Mouse (Mus musculus): ENCODE measurements around the gene Ift52.

Gene Ift52

GRCm38 (mm10) chr2:163016916-163017743, at the start of gene Ift52:
Ift52 (plus strand) TSS chr2:163017354.
- peak; percentile 91 for DNase-seq

- DNase-seq: no peak
Measured at GRCm38 (mm10) chr2:162968357-162968756, 48.8 kb upstream of the Ift52 start.

GRCm38 (mm10) chr2:162969101-162969500, 48.1 kb upstream of the Ift52 start:
- DNase-seq: no peak

GRCm38 (mm10) chr2:162970896-162971295, 46.3 kb upstream of the Ift52 start:
- no peak for DNase-seq

GRCm38 (mm10) chr2:162972752-162973151, 44.4 kb upstream of the Ift52 start:
- no peak for DNase-seq

- no peak for DNase-seq
Measured at GRCm38 (mm10) chr2:162973206-162973605, 43.9 kb upstream of the Ift52 start.

GRCm38 (mm10) chr2:162973637-162974036, 43.5 kb upstream of the Ift52 start:
- DNase-seq: no peak

- DNase-seq: peak; percentile 78
Measured at GRCm38 (mm10) chr2:162975157-162975775, 41.9 kb upstream of the Ift52 start.

- no peak for DNase-seq
Measured at GRCm38 (mm10) chr2:162976001-162976400, 41.2 kb upstream of the Ift52 start.

- DNase-seq: no peak
Measured at GRCm38 (mm10) chr2:162984381-162984780, 32.8 kb upstream of the Ift52 start.

GRCm38 (mm10) chr2:162985923-162986322, 31.2 kb upstream of the Ift52 start:
- peak; percentile 59 for DNase-seq

- no peak for DNase-seq
Measured at GRCm38 (mm10) chr2:162986764-162987163, 30.4 kb upstream of the Ift52 start.

GRCm38 (mm10) chr2:162987218-162987617, 29.9 kb upstream of the Ift52 start, which contains the start of gene Sgk2:
Sgk2 (plus strand) TSS chr2:162987330.
- DNase-seq: no peak

GRCm38 (mm10) chr2:162988235-162988634, 28.9 kb upstream of the Ift52 start:
- no peak for DNase-seq

GRCm38 (mm10) chr2:162991394-162992083, 25.6 kb upstream of the Ift52 start:
- DNase-seq: peak; percentile 64

- no peak for DNase-seq
Measured at GRCm38 (mm10) chr2:162992084-162992437, 25.1 kb upstream of the Ift52 start.

- no peak for DNase-seq
Measured at GRCm38 (mm10) chr2:162993881-162994616, 23.1 kb upstream of the Ift52 start.

GRCm38 (mm10) chr2:162998528-162999230, 18.5 kb upstream of the Ift52 start:
- DNase-seq: no peak

GRCm38 (mm10) chr2:162999744-163000143, 17.4 kb upstream of the Ift52 start:
- DNase-seq: no peak

GRCm38 (mm10) chr2:163001071-163001470, 16.1 kb upstream of the Ift52 start:
- no peak for DNase-seq

GRCm38 (mm10) chr2:163007299-163007698, 9.9 kb upstream of the Ift52 start:
- DNase-seq: no peak

- DNase-seq: no peak
Measured at GRCm38 (mm10) chr2:163031289-163031688, 14.1 kb downstream of the Ift52 start.

All from layer of hippocampus, adult 9-11 months (tissue).